Mouse (Mus musculus) brain, embryonic 18.5 days (tissue): Measurements from ENCODE around the gene Myb.

Source experiments
- DNase-seq: peaks from one replicate; pipeline ENCODE4 v3.0.0-alpha.2; 2012; ENCODE audit warnings: low read depth, low spot score

Gene Myb

DNA sequence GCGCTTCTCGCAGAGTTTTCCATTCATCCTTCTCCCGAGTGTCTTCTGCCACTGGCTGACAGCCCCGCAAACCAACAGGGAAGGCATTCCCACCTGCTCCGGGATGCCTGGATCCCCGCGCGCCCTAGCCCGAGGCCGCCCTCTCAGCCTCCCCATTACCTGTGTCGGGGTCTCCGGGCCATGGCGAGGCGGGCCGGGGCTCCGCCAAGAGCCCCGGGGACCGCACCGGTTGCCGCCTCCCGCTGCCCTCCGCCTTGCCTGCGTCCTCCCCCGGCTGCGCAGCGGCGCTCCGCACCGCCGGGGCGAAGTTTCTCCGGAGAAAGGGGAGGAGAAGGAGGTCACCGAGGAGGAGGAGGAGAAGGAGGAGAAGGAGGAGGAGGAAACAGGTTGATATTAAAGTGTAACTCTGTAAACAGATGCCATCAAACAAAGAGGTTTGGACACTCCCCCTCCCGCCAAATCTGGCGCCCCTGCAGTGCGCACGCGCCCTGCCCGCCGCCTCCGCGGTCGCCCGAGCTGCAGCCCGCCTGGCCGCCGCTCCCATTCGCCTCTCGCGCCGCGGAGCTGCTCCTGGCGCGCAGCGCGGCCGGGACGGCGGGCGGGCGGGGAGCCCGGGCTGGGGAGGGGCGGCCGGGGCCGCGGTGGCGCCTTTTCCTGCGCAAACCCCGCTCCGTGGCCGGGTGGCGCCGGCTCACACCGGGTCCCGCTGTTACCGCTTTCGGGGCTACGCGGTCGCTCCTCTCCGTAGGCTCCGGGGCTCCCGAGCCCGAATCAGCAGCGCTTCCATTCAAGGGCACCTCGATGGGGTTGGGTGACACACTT, at the start of gene Myb:
Gene Myb (minus strand): TSS at position 448 of the 822 bp plus-strand sequence.
- DNase-seq = no peak

DNA sequence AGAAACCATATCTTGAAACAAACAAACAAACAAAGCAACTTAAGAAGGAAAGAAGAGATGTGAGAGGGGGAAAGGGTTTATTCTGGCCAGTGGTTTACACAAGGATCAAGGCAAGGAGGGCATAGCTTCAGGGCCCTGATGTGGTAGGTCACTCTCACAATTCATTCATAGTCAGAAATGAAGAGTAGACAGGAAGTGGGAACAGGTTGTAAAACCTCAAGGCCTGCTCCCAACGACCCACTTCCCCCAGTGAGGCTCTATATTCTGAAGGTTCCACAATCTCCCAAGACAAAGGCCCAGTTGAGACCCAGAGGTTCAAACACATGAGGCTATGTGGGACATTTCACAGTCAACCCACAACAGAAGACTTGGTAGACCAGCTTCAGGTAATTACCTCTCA, 46.6 kb upstream of the Myb start:
- DNase-seq = no peak

DNA sequence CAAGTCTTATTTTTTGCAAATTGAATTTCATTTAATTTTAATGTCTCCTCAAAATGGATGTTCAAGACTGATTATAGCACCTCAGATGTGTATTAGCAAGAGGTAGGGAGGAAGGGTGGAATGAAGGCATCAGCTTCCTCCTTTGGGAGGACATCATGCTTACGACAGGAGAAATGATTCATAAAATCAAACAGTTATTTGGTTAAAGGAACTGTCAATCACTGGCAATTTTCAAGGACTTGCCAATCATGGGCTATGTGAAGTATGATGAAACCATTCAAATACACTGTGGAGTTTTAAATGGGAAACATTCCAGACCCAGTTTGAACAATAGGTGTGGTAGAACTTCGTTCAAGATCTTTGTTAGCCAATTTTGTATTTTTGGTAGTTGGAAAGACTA, 45.4 kb upstream of the Myb start:
- DNase-seq = no peak

GRCm38 (mm10) chr10:21204496-21205085, 43.8 kb upstream of the Myb start:
- DNase-seq = no peak

DNA sequence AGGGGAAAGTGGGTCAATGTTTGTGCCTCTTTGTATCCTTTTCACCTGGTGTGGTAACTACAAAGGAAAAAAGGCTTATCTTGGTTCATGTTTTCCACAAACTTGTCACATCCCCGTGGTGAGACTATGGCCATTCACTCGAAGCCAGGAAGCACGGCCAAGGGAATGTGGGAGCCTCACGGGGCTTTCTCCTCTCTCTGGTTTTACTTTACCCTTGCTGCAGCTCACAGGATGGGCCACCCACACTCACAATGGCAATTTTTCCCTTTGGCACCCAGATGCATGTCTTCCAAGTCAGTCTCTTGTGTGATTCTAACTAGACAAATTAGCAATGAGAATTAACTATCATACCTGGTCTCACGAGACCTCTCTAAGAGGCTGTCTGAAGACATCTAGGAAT, 43.1 kb upstream of the Myb start:
- DNase-seq = no peak

- DNase-seq = no peak
Measured at GRCm38 (mm10) chr10:21203461-21203860, 42.7 kb upstream of the Myb start.

GRCm38 (mm10) chr10:21200761-21201160, 40.0 kb upstream of the Myb start:
- DNase-seq = no peak

DNA sequence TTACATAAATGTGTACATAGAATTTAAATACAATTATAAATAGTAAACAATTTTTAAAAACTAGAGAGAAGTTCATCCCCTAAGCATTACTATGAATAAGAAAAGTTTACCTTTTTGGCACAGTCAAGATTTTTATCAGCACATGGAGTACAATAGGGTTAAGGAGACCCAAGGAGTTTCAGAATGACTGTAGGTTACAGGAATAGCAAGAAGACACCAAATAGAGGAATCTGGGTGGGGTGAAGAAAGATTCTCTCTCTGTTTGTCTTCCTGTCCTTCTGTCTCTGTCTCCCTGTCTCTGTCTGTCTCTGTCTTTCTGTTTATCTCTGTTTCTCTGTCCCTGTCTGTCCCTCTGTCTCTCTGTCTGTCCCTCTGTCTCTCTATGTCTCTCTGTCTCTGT, 39.5 kb upstream of the Myb start:
- no peak for DNase-seq

DNA sequence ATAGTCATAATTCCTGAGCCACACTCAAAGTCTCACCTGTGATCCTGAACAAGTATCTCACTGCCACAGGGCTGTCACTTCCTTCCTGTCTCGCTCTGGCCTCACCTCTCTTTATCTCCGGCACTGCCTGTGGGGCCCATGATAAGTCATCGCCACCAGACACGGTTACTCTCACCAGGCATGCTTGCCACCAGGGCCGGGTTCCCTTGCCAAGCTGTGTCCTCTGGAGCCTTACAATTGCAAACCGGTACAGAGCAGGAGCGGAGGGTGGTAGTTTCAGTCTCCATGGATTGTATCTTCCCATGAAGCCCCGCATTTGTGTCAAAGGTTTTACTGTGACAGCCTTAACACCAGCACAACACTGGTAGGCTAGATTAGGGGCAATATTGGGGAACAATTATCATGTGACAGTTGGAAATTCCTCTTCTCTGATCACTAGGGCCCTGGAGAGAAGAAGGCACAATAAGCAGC, 35.9 kb upstream of the Myb start:
- no peak for DNase-seq

DNA sequence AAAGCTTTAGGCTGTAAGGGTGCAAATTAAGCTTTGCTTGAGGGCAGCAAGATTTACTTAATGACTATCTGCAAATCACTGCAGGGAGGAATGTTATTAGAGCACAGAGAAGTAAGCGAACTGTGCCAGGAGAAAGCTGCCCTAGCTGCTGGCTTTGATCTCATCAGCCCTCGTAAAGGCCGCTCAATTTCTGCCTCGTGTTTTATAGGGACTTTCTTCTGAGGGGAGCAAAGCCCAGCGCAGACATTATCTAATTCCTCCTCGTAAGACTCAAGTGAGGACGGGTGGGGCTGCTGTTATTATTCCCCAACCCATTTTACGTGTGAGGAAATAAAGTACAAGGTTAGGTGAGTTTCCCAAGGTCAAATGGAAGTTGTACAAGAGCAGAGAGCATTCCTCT, 34.8 kb upstream of the Myb start:
- DNase-seq = no peak

DNA sequence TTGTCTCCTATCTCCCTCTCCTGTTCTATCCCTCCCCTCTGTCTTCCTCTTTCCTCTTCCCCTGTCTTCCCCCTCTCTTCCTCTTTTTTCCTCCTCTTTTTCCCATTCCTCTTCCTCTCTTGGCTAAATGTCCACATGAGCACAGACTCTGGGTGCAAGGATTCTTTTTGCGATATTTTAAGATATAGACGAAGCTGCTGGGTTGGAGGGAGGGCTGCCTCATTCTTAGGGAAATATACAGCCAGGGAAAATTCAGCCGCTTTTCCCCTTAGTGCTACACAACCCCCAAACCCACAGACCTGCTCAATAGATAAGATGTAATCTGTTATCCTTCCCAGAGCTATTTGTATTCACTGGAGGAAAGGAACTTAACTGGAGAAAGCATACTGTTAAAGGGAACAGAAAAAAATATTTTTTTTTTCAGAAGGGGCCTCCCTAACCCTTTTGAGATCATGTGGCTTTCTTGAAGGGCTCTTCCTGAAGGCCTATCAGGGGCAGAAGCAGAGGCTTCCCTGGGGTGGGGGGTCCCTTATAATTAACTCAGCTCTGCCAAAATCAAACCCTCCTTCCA, 33.2 kb upstream of the Myb start:
- no peak for DNase-seq

- no peak for DNase-seq
Measured at GRCm38 (mm10) chr10:21193088-21193934, 32.5 kb upstream of the Myb start.

- no peak for DNase-seq
Measured at GRCm38 (mm10) chr10:21192436-21192835, 31.7 kb upstream of the Myb start.

DNA sequence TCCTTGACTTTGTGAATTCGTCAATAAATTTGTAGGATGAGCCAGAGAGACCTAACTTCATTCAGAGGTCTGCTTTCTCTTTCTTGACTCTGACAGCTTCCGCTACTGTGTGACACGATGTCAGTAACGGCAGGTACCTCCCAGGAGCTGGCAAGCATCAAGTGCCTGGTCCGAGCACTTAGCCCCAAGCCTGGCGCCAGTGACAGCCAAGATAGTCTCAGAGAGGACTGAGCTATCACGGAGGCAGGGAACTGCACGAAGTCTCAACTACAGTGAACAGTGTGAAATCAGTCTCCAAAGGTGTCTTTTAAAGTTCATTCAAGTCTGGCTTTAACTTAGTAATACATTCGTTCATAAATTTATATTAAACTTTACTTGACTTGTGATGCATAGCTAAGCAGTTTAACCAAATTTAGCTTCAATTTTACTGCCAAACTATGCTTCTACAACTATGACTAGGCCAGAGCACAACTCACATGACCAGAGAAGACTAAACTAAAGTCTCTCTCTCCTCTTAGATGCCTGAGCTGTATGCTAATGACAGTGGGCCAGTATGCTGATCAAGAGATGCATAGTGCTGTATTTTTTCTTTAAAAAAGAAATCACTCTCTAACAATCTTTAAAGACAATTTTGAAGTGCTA, 29.1 kb upstream of the Myb start:
- no peak for DNase-seq

- no peak for DNase-seq
Measured at GRCm38 (mm10) chr10:21189275-21189601, 28.5 kb upstream of the Myb start.

DNA sequence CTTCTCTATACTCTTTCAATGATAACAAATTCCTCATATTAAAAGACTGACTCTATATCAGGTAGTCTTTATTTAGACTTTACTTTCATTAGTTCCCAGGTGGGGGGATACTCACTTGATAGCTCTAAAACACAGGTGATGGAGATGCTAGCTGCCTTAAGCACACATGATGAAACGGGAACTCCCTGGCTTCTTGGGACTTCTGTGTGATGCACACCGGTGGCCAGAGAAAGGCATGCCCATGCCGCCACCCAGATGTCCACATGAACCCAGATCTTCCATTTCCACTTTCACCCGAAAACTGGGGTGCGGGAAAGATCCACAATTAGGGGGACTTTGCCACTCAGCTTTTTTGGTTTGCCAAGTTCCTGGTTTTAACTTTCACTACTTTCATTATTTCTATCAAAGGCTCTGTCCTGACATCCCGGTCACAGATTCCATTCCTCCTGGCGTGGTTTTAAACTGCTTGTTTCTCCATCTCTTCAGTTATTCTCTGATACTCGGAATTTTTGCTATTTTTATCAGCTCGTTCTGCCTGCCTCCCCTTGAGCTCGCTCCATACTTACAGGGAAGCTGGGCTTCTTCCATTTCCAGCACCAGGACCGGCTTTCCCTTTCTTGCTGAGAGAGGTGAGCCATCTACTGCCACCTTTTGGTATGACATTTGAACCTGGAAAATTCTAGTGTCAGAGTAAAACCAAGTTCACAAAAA, 27.9 kb upstream of the Myb start:
- peak; percentile 36 for DNase-seq

- DNase-seq = no peak
Measured at GRCm38 (mm10) chr10:21187847-21188246, 27.1 kb upstream of the Myb start.

DNA sequence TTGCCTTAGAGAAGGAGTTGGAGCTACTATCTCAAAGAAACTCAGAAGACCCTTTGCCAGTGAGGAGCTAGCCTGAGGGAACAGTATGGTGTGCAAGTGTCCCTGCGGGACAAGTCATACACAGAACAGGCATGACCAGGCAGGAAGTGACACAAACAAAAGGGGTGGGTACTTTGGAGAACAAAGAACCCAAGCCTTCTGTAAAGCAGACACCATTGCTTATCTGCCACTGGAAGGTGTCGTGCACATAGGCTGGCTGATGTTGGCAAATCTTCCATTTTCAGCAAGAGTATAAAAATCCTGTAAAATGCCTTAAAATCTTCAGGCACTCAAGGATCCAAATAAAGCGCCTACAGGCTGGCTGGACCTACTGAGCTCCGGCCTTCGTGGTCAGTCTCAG, 25.9 kb upstream of the Myb start:
- no peak for DNase-seq

- DNase-seq = no peak
Measured at GRCm38 (mm10) chr10:21178711-21179110, 17.9 kb upstream of the Myb start.

GRCm38 (mm10) chr10:21178281-21178680, 17.5 kb upstream of the Myb start:
- DNase-seq = no peak

DNA sequence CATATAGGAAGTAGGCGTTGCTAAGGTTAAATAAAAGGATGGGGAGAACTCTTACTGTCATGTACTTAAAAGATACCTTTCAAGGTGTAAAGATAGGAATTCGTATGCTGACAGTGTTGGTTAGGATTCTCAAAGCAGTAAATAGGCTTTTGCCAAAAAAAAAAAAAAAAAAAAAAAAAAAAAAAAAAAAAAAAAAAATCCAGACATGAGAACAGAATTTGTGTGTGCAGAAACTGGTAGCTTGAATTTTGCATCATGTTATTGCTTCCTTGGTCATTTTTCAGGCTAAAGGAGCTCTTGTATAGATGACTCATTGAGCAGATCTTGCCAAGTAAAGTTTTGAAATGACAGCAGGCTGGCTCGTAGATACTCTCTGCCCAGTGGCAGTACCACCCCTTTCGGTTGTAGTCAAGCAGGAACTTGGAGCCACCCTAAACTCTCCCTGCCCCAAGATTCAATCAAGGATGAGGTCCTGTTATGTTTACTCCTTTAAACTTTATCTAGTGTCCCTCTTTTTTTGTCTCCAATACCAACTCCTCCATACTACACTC, 11.9 kb upstream of the Myb start:
- DNase-seq = no peak
